Mouse (Mus musculus): Measurements from ENCODE around the gene Apoa4. TPM values are rescaled to one million over a fixed set of nuclear protein-coding genes. Genes with fewer than 3 reads are reported as not detected.

The Apoa4 gene
- total and polyA plus RNA-seq, 3 experiments = not detected

DNA sequence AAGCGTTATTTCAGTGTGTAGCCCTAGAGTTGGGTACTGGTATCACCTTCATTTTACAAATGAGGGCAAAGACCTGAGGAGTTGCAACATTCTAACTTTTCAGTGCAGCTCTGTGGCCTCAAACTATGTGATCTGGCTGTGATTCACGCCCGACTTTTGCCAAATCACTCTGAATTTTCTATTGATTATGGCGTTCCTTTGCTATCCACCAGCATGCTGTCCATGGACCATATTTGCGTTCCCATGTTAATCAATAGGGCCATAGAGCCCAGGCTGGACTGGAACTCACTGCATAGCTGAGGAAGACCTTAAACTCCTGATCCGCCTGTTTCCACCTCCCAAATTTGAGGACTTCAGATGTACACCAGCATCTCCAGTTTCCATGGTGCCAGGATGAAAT, 18.6 kb downstream of the Apoa4 start:
- no peak for TF ChIP-seq MAX (IDR thresholded peaks at IDR 0.05; ENCODE audit: low read length)
- no peak for TF ChIP-seq ELF1 (IDR thresholded peaks at IDR 0.05; ENCODE audit: low read depth, low read length)
- no peak for TF ChIP-seq POLR2AphosphoS2 (IDR thresholded peaks at IDR 0.05; ENCODE audit: low read length)
- no peak for TF ChIP-seq UBTF (IDR thresholded peaks at IDR 0.05; ENCODE audit: borderline replicate concordance, insufficient read depth, low read depth, low read length)
- no peak for TF ChIP-seq CHD1 (IDR thresholded peaks at IDR 0.05; ENCODE audit: low read depth, low read length)
- TF ChIP-seq HCFC1 (IDR thresholded peaks at IDR 0.05; ENCODE audit: low read depth, low read length) = no peak
- TF ChIP-seq MAZ (IDR thresholded peaks at IDR 0.05; ENCODE audit: low read depth, low read length) = no peak
- TF ChIP-seq USF1 (IDR thresholded peaks at IDR 0.05; ENCODE audit: low read depth, low read length) = no peak
- no peak for TF ChIP-seq NELFE (IDR thresholded peaks at IDR 0.05; ENCODE audit: low read depth, low read length)
- TF ChIP-seq NRF1 (IDR thresholded peaks at IDR 0.05; ENCODE audit: insufficient read depth, low read depth, low read length, poor library complexity, severe bottlenecking) = no peak
- TF ChIP-seq MYC (IDR thresholded peaks at IDR 0.05; ENCODE audit: low read depth, low read length) = no peak
- TF ChIP-seq MEF2A (IDR thresholded peaks at IDR 0.05; ENCODE audit: extremely low read depth, insufficient replicate concordance, low read depth, low read length, poor library complexity, severe bottlenecking) = no peak
- peaks cover 0 to 5% of the 10 kb centered on the region in 2 experiments; a peak in 2 of 4 replicates for H3K27me3 ChIP-seq (ENCODE audit: control insufficient read depth in 1 of 2, insufficient read depth in 2 of 2, low read length in 2 of 2)

GRCm38 (mm10) chr9:46261131-46261530, 20.6 kb downstream of the Apoa4 start:
- TF ChIP-seq NELFE (IDR thresholded peaks at IDR 0.05; ENCODE audit: low read depth, low read length) (no peak), CTCF (IDR thresholded peaks at IDR 0.05 in 2 of 3, conservative IDR thresholded peaks at IDR 0.05 in 1 of 3; ENCODE audit: control insufficient read depth in 1 of 3, insufficient read depth in 1 of 3, low read depth in 2 of 3, low read length in 3 of 3, poor library complexity in 1 of 3, severe bottlenecking in 1 of 3) (no peak), ZC3H11A (IDR thresholded peaks at IDR 0.05; ENCODE audit: low read depth, low read length) (no peak), CHD2 (IDR thresholded peaks at IDR 0.05; ENCODE audit: low read length) (no peak), ZKSCAN1 (IDR thresholded peaks at IDR 0.05; ENCODE audit: low read depth, low read length) (no peak), JUND (IDR thresholded peaks at IDR 0.05; ENCODE audit: low read depth, low read length) (no peak), E2F4 (IDR thresholded peaks at IDR 0.05; ENCODE audit: borderline replicate concordance, low read depth, low read length) (no peak), ZMIZ1 (IDR thresholded peaks at IDR 0.05; ENCODE audit: low read depth, low read length) (no peak)
- Histone ChIP-seq H3K4me3 (ENCODE audit: control insufficient read depth in 1 of 2, insufficient read depth in 1 of 2, low read depth in 2 of 2, low read length in 2 of 2) (no peak overlapping the region), H3K27me3 (ENCODE audit: control insufficient read depth in 1 of 2, insufficient read depth in 2 of 2, low read length in 2 of 2) (peaks cover 0 to 5% of the 10 kb centered on the region in 2 experiments; a peak in 2 of 4 replicates)

More for the DNA sequence above, 18.6 kb downstream of the Apoa4 start:
- no peak overlapping the region for H3K27ac ChIP-seq (ENCODE audit: control insufficient read depth, low read depth, low read length)
- no peaks in the 10 kb centered on the region for H3K9me3 ChIP-seq (replicated peaks; ENCODE audit: insufficient read depth, low read length)
- no peak overlapping the region for H3K4me3 ChIP-seq (ENCODE audit: control insufficient read depth in 1 of 2, insufficient read depth in 1 of 2, low read depth in 2 of 2, low read length in 2 of 2)
- no peaks in the 10 kb centered on the region for H3K79me2 ChIP-seq (ENCODE audit: control insufficient read depth, insufficient read depth, low read length, poor library complexity)
- no peaks in the 10 kb centered on the region for H3K36me3 ChIP-seq (ENCODE audit: control insufficient read depth in 1 of 2, insufficient read depth in 2 of 2, low read length in 2 of 2)
- H3K9ac ChIP-seq (ENCODE audit: control insufficient read depth, low read depth, low read length, poor library complexity, severe bottlenecking) = no peak overlapping the region
- DNase-seq (ENCODE audit: low read depth, low spot score) = no peak
- no peaks in the 10 kb centered on the region for H3K4me1 ChIP-seq (ENCODE audit: control insufficient read depth in 1 of 2, insufficient read depth in 2 of 2, low read length in 2 of 2)

More at GRCm38 (mm10) chr9:46261131-46261530, 20.6 kb downstream of the Apoa4 start:
- no peaks in the 10 kb centered on the region for H3K79me2 ChIP-seq (ENCODE audit: control insufficient read depth, insufficient read depth, low read length, poor library complexity)
- H3K9me3 ChIP-seq (replicated peaks; ENCODE audit: insufficient read depth, low read length) = no peaks in the 10 kb centered on the region
- H3K36me3 ChIP-seq (ENCODE audit: control insufficient read depth in 1 of 2, insufficient read depth in 2 of 2, low read length in 2 of 2) = no peaks in the 10 kb centered on the region
- H3K27ac ChIP-seq (ENCODE audit: control insufficient read depth, low read depth, low read length) = no peak overlapping the region
- no peak for DNase-seq (ENCODE audit: low read depth, low spot score)
- no peaks in the 10 kb centered on the region for H3K4me1 ChIP-seq (ENCODE audit: control insufficient read depth in 1 of 2, insufficient read depth in 2 of 2, low read length in 2 of 2)
- no peak overlapping the region for H3K9ac ChIP-seq (ENCODE audit: control insufficient read depth, low read depth, low read length, poor library complexity, severe bottlenecking)

All from MEL (cell line).